Mouse (Mus musculus): ENCODE data around the gene Defb25. TPM values are rescaled to one million over a fixed set of nuclear protein-coding genes. Genes with fewer than 3 reads are reported as not detected.

Defb25 gene
- polyA plus RNA-seq, 1 experiment from 2014 or later: 1.4 TPM

- Histone ChIP-seq H3K9me3 (ENCODE audit: control insufficient read depth, low read length) (0 out of 2 replicates have a peak, but pooled peaks cover 3% of the 10 kb centered on the region), H3K4me2 (ENCODE audit: low read length) (no peak overlapping the region), H3K27ac (ENCODE audit: low read depth) (no peak overlapping the region), H3K36me3 (ENCODE audit: control insufficient read depth, insufficient read depth, low read length) (no peaks in the 10 kb centered on the region), H3K27me3 (replicated peaks; ENCODE audit: control insufficient read depth, insufficient read depth, low read length) (peaks cover 20% of the 10 kb centered on the region), H3K4me1 (replicated peaks; ENCODE audit: control insufficient read depth, insufficient read depth, low read length) (no peaks in the 10 kb centered on the region; the same call in 1 of the 2 replicates), H3K9ac (ENCODE audit: low read length) (no peak overlapping the region), H3K4me3 (ENCODE audit: low read depth, low read length) (no peak overlapping the region)
- DNase-seq (ENCODE audit: low spot score): no peak
- no peak for ATAC-seq (replicated peaks; ENCODE audit: low FRiP score, low TSS enrichment, low read depth)
- WGBS: 80% methylated on average over 13 of the region's 13 CpGs
Observed at GRCm38 (mm10) chr2:152622151-152622550, 702 bp downstream of the Defb25 start.

- Histone ChIP-seq H3K4me2 (ENCODE audit: low read length) (no peak overlapping the region), H3K9ac (ENCODE audit: low read length) (no peak overlapping the region), H3K9me3 (ENCODE audit: control insufficient read depth, low read length) (0 out of 2 replicates have a peak, but pooled peaks cover 3% of the 10 kb centered on the region), H3K4me3 (ENCODE audit: low read depth, low read length) (no peak overlapping the region), H3K36me3 (ENCODE audit: control insufficient read depth, insufficient read depth, low read length) (no peaks in the 10 kb centered on the region), H3K4me1 (replicated peaks; ENCODE audit: control insufficient read depth, insufficient read depth, low read length) (no peaks in the 10 kb centered on the region), H3K27ac (ENCODE audit: low read depth) (no peak overlapping the region), H3K27me3 (replicated peaks; ENCODE audit: control insufficient read depth, insufficient read depth, low read length) (0 out of 2 replicates have a peak, but pooled peaks cover 4% of the 10 kb centered on the region)
- ATAC-seq (replicated peaks; ENCODE audit: low FRiP score, low TSS enrichment, low read depth): no peak
- no peak for DNase-seq (ENCODE audit: low spot score)
- WGBS: 74% methylated on average over 9 of the region's 9 CpGs
Observed at GRCm38 (mm10) chr2:152620367-152621134, 2.3 kb downstream of the Defb25 start.

- no peak for DNase-seq (ENCODE audit: low spot score)
- no peaks in the 10 kb centered on the region for H3K9me3 ChIP-seq (ENCODE audit: control insufficient read depth, low read length)
- H3K36me3 ChIP-seq (ENCODE audit: control insufficient read depth, insufficient read depth, low read length): no peaks in the 10 kb centered on the region
- H3K4me3 ChIP-seq (ENCODE audit: low read depth, low read length): no peak overlapping the region
- no peaks in the 10 kb centered on the region for H3K4me1 ChIP-seq (replicated peaks; ENCODE audit: control insufficient read depth, insufficient read depth, low read length)
- no peak overlapping the region for H3K9ac ChIP-seq (ENCODE audit: low read length)
- ATAC-seq (replicated peaks; ENCODE audit: low FRiP score, low TSS enrichment, low read depth): no peak
- WGBS: 62% methylated on average over 5 of the region's 5 CpGs
- H3K27me3 ChIP-seq (replicated peaks; ENCODE audit: control insufficient read depth, insufficient read depth, low read length): no peaks in the 10 kb centered on the region
- H3K27ac ChIP-seq (ENCODE audit: low read depth): no peak overlapping the region
- H3K4me2 ChIP-seq (ENCODE audit: low read length): no peak overlapping the region
Observed at GRCm38 (mm10) chr2:152617374-152617773, 5.5 kb downstream of the Defb25 start.

GRCm38 (mm10) chr2:152616470-152616869 lies 6.4 kb downstream of the Defb25 start:
- Histone ChIP-seq H3K27ac (ENCODE audit: low read depth) (no peak overlapping the region), H3K4me1 (replicated peaks; ENCODE audit: control insufficient read depth, insufficient read depth, low read length) (no peaks in the 10 kb centered on the region), H3K36me3 (ENCODE audit: control insufficient read depth, insufficient read depth, low read length) (no peaks in the 10 kb centered on the region), H3K4me2 (ENCODE audit: low read length) (no peak overlapping the region), H3K9ac (ENCODE audit: low read length) (no peak overlapping the region), H3K4me3 (ENCODE audit: low read depth, low read length) (no peak overlapping the region), H3K9me3 (ENCODE audit: control insufficient read depth, low read length) (no peaks in the 10 kb centered on the region), H3K27me3 (replicated peaks; ENCODE audit: control insufficient read depth, insufficient read depth, low read length) (no peaks in the 10 kb centered on the region)
- WGBS: 71% methylated on average over 6 of the region's 6 CpGs
- ATAC-seq (replicated peaks; ENCODE audit: low FRiP score, low TSS enrichment, low read depth): no peak
- no peak for DNase-seq (ENCODE audit: low spot score)

- Histone ChIP-seq H3K36me3 (ENCODE audit: control insufficient read depth, insufficient read depth, low read length) (no peaks in the 10 kb centered on the region), H3K9me3 (ENCODE audit: control insufficient read depth, low read length) (no peaks in the 10 kb centered on the region), H3K27me3 (replicated peaks; ENCODE audit: control insufficient read depth, insufficient read depth, low read length) (no peaks in the 10 kb centered on the region), H3K27ac (ENCODE audit: low read depth) (no peak overlapping the region), H3K4me1 (replicated peaks; ENCODE audit: control insufficient read depth, insufficient read depth, low read length) (no peaks in the 10 kb centered on the region), H3K9ac (ENCODE audit: low read length) (no peak overlapping the region), H3K4me3 (ENCODE audit: low read depth, low read length) (no peak overlapping the region), H3K4me2 (ENCODE audit: low read length) (no peak overlapping the region)
- DNase-seq (ENCODE audit: low spot score) (peak; percentile 67), ATAC-seq (replicated peaks; ENCODE audit: low FRiP score, low TSS enrichment, low read depth) (no peak; the same call in 1 of the 2 replicates)
- WGBS: 12% methylated on average over 7 of the region's 7 CpGs
Observed at GRCm38 (mm10) chr2:152615563-152615962, 7.3 kb downstream of the Defb25 start.

GRCm38 (mm10) chr2:152612193-152612592 lies 10.7 kb downstream of the Defb25 start:
- DNase-seq (ENCODE audit: low spot score) (no peak), ATAC-seq (replicated peaks; ENCODE audit: low FRiP score, low TSS enrichment, low read depth) (no peak)
- Histone ChIP-seq H3K27me3 (replicated peaks; ENCODE audit: control insufficient read depth, insufficient read depth, low read length) (no peaks in the 10 kb centered on the region), H3K27ac (ENCODE audit: low read depth) (no peak overlapping the region), H3K36me3 (ENCODE audit: control insufficient read depth, insufficient read depth, low read length) (no peaks in the 10 kb centered on the region), H3K9ac (ENCODE audit: low read length) (no peak overlapping the region), H3K4me1 (replicated peaks; ENCODE audit: control insufficient read depth, insufficient read depth, low read length) (no peaks in the 10 kb centered on the region), H3K9me3 (ENCODE audit: control insufficient read depth, low read length) (no peaks in the 10 kb centered on the region; the same call in 1 of the 2 replicates), H3K4me3 (ENCODE audit: low read depth, low read length) (no peak overlapping the region), H3K4me2 (ENCODE audit: low read length) (no peak overlapping the region)
- WGBS: 34% methylated on average over 7 of the region's 8 CpGs

- H3K9me3 ChIP-seq (ENCODE audit: control insufficient read depth, low read length): no peaks in the 10 kb centered on the region; the same call in 1 of the 2 replicates
- DNase-seq (ENCODE audit: low spot score) (no peak), ATAC-seq (replicated peaks; ENCODE audit: low FRiP score, low TSS enrichment, low read depth) (no peak)
- no peaks in the 10 kb centered on the region for H3K4me1 ChIP-seq (replicated peaks; ENCODE audit: control insufficient read depth, insufficient read depth, low read length)
- H3K4me3 ChIP-seq (ENCODE audit: low read depth, low read length): no peak overlapping the region
- H3K36me3 ChIP-seq (ENCODE audit: control insufficient read depth, insufficient read depth, low read length): no peaks in the 10 kb centered on the region
- no peak overlapping the region for H3K27ac ChIP-seq (ENCODE audit: low read depth)
- no peak overlapping the region for H3K4me2 ChIP-seq (ENCODE audit: low read length)
- no peak overlapping the region for H3K9ac ChIP-seq (ENCODE audit: low read length)
- 92% methylated on average over 1 of the region's 1 CpGs for WGBS
- H3K27me3 ChIP-seq (replicated peaks; ENCODE audit: control insufficient read depth, insufficient read depth, low read length): no peaks in the 10 kb centered on the region
Observed at GRCm38 (mm10) chr2:152608719-152609118, 14.1 kb downstream of the Defb25 start.

- H3K9me3 ChIP-seq (ENCODE audit: control insufficient read depth, low read length): no peaks in the 10 kb centered on the region; the same call in 1 of the 2 replicates
- H3K36me3 ChIP-seq (ENCODE audit: control insufficient read depth, insufficient read depth, low read length): no peaks in the 10 kb centered on the region
- no peak overlapping the region for H3K4me3 ChIP-seq (ENCODE audit: low read depth, low read length)
- DNase-seq (ENCODE audit: low spot score): no peak
- 30% methylated on average over 6 of the region's 6 CpGs for WGBS
- H3K9ac ChIP-seq (ENCODE audit: low read length): no peak overlapping the region
- no peak overlapping the region for H3K4me2 ChIP-seq (ENCODE audit: low read length)
- ATAC-seq (replicated peaks; ENCODE audit: low FRiP score, low TSS enrichment, low read depth): no peak
- H3K27ac ChIP-seq (ENCODE audit: low read depth): no peak overlapping the region
- no peaks in the 10 kb centered on the region for H3K4me1 ChIP-seq (replicated peaks; ENCODE audit: control insufficient read depth, insufficient read depth, low read length)
- no peaks in the 10 kb centered on the region for H3K27me3 ChIP-seq (replicated peaks; ENCODE audit: control insufficient read depth, insufficient read depth, low read length)
Observed at GRCm38 (mm10) chr2:152607746-152608145, 15.1 kb downstream of the Defb25 start.

GRCm38 (mm10) chr2:152604057-152604456 lies 18.8 kb downstream of the Defb25 start, which contains the start of gene Defb36:
Gene Defb36 (plus strand): TSS chr2:152604327.
- 79% methylated on average over 15 of the region's 15 CpGs for WGBS
- ATAC-seq (replicated peaks; ENCODE audit: low FRiP score, low TSS enrichment, low read depth): no peak

More at GRCm38 (mm10) chr2:152604057-152604456, 18.8 kb downstream of the Defb25 start, which contains the start of gene Defb36:
- Histone ChIP-seq H3K4me2 (ENCODE audit: low read length) (no peak within 1 kb of the TSS), H3K4me3 (ENCODE audit: low read depth, low read length) (no peak within 1 kb of the TSS), H3K27ac (ENCODE audit: low read depth) (no peak within 1 kb of the TSS), H3K4me1 (replicated peaks; ENCODE audit: control insufficient read depth, insufficient read depth, low read length) (no peaks in the 10 kb centered on the region; the same call in 1 of the 2 replicates), H3K27me3 (replicated peaks; ENCODE audit: control insufficient read depth, insufficient read depth, low read length) (no peaks in the 10 kb centered on the region), H3K9me3 (ENCODE audit: control insufficient read depth, low read length) (no peaks in the 10 kb centered on the region; the same call in 1 of the 2 replicates), H3K9ac (ENCODE audit: low read length) (no peak within 1 kb of the TSS), H3K36me3 (ENCODE audit: control insufficient read depth, insufficient read depth, low read length) (no peaks in the 10 kb centered on the region)
- no peak for DNase-seq (ENCODE audit: low spot score)

Data from intestine, embryonic 14.5 days (tissue).